Mouse (Mus musculus) MEL-GATA-1-ER (cell line): ENCODE data around the gene Trmt1l.

ENCODE experiments used
- DNase-seq: peaks from one replicate; pipeline ENCODE4 v3.0.0-alpha.2; 2012; ENCODE audit warnings: low read depth; ENCODE audit errors: extremely low read depth

Trmt1l gene

GRCm38 (mm10) chr1:151494711-151495110, 66.4 kb downstream of the Trmt1l start:
- DNase-seq, result no peak

- DNase-seq, result peak; percentile 43
These were observed 67.4 kb downstream of the Trmt1l start for GRCm38 (mm10) chr1:151495635-151496285.

DNA sequence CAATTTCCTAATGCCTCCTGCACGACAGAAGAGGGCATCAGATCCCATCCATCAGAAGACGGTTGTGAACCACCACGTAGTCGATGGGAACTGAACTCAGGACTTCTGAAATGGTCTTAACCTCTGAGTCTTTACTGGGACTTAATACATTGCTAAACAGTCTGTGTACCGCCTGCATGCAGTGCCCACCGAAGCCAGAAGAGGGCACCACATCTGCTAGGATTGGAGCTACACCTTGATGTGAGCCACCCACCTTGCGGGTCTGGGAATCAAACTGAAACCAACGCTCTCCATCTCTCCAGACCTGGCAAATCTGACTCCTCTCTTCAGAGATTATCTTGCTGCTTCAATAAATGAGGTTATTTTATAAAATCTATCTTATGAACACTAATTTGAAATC, 68.7 kb downstream of the Trmt1l start:
- DNase-seq, result no peak

- DNase-seq, result no peak
These were observed 69.6 kb downstream of the Trmt1l start for GRCm38 (mm10) chr1:151497942-151498341.

DNA sequence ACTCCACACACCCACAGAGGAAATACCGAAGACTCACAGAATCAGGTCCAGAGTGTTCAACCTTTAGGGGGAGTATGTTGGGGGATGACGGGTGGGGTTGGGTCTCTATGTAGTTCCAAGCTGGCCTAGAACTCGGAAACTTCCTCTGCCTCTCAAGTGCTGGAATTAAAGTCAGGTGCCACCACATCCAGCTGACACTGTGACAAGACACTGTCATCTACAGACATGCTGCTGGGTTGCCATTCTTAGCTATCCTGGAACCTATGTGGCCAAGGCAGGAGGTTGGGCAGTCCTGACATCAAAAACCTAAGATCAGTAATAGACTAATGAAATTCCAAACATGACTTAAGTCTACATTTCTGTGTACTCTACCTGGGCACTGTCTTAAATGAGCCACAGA, 70.0 kb downstream of the Trmt1l start:
- DNase-seq, result no peak

DNA sequence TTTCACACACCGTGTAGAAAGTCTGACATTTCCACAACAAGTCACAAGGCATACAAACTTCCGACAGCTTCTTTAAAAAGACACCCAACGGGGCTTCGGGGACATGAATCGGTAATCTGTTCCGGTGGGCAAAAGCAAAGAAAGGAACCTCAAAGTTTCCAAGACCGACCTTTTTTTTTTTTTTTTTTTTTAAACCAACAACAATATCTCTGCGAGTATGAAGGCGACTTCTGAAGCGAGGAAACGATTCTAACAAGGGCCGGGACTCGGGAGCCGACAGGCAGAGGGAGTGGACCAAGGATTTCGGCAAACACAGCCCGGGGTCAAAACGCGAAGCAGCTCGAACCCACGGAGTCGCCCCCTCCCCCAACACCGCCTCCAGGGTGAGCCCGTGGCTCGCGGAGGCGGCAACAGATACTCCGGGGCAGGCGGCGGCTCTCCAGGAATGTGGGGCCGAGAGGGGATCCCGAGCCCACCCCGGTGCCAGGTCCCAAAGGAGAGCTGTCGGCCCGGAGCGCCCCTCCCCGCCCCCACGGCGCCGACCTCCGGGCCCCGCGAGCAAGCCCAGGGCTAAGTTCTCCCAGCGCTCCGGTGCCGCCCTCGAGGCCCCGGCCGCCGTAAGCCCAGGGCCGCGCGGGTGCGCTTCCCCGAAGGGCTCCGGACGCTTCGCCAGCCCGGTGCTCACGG, 71.6 kb downstream of the Trmt1l start:
- DNase-seq, result no peak

- DNase-seq, result peak; percentile 62
These were observed 72.4 kb downstream of the Trmt1l start, which contains the start of gene Rnf2 for GRCm38 (mm10) chr1:151500531-151501361. TSS of gene Rnf2 (minus strand) at chr1:151500955.
